Mouse (Mus musculus) testis, adult 2 months (tissue): ENCODE data around the gene Gm21992.

Experiments used
- CTCF ChIP-seq: fragments of 200-500 bp; IDR thresholded peaks from 2 replicates; pipeline ENCODE4 v1.5.1; 2012; ENCODE audit warnings: low read depth, mild to moderate bottlenecking, inconsistent platforms, low read length, moderate library complexity; ENCODE audit not compliant: control insufficient read depth, insufficient read depth, insufficient replicate concordance
- POLR2A ChIP-seq: fragments of 200-500 bp; IDR thresholded peaks from 2 replicates; pipeline ENCODE4 v1.6.1; 2012; ENCODE audit warnings: low read depth, mild to moderate bottlenecking, inconsistent platforms, low read length, moderate library complexity; ENCODE audit not compliant: control insufficient read depth

- TF ChIP-seq CTCF (no peak), POLR2A (no peak)
Observed at GRCm38 (mm10) chr19:4701221-4701620, 110.2 kb downstream of the Gm21992 start.
